In the genomic region with DNA sequence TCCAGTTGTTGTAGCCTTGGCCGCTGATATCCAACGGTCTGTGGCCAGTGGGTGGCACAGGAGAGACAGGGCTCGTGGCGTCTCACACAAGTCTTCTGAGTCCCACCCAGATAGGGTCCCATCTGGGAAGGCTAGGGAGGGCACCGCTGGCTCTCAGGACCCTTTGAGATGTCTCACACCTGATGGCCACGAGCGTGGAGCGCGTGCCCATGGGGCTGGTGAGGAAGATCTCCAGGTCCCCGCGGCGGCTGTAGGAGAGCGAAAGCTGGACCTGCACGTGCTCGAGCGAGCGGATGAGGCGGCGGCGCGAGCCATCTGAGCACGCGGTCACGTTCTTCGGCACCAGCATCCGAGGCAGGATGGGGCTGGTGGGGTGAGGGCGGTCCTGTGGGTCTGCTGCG, we compare ENCODE assay signal across 8 mouse cellular contexts. TPM values are rescaled to one million over a fixed set of nuclear protein-coding genes. Genes with fewer than 3 reads are reported as not detected.
DNase-seq lines count a peak whose midpoint lies in the region; ATAC-seq and TF ChIP-seq lines count a peak whose summit lies in the region.

No protein-coding gene starts in this region.

- H3K36me3 ChIP-seq in spleen, adult 2 months (ENCODE audit: control insufficient read depth, insufficient read depth, low read length), result peaks cover 11% of the 10 kb centered on the region
- peaks cover 16% of the 10 kb centered on the region for H3K36me3 ChIP-seq in limb, embryonic 15.5 days

- H3K4me1 ChIP-seq in spleen, adult 2 months (ENCODE audit: control insufficient read depth, insufficient read depth, insufficient read length), result peaks cover 33% of the 10 kb centered on the region
- H3K4me1 ChIP-seq in limb, embryonic 15.5 days, result peaks cover 41% of the 10 kb centered on the region

- H3K4me2 ChIP-seq in limb, embryonic 15.5 days, result peak overlapping the region; percentile 97

- peak overlapping the region; percentile 76; the same call in 1 of the 2 replicates for H3K4me3 ChIP-seq in spleen, adult 2 months (ENCODE audit: extremely low read depth, insufficient read depth, insufficient read length)
- peak overlapping the region; percentile 55 for H3K4me3 ChIP-seq in limb, embryonic 15.5 days

- ATAC-seq in limb, embryonic 15.5 days (ENCODE audit: insufficient number of reproducible peaks, low FRiP score, low TSS enrichment, low read depth), result no peak

- peak overlapping the region; percentile 46 for H3K9ac ChIP-seq in limb, embryonic 15.5 days

- H3K27ac ChIP-seq in spleen, adult 2 months (ENCODE audit: insufficient read depth, low read length), result no peak overlapping the region
- peak overlapping the region; percentile 14; the same call in 1 of the 2 replicates for H3K27ac ChIP-seq in limb, embryonic 15.5 days

- H3K27me3 ChIP-seq in spleen, adult 2 months (ENCODE audit: control insufficient read depth, insufficient read depth, low read length), result no peaks in the 10 kb centered on the region
- H3K27me3 ChIP-seq in limb, embryonic 15.5 days, result peaks cover 4% of the 10 kb centered on the region

- no peaks in the 10 kb centered on the region for H3K9me3 ChIP-seq in limb, embryonic 15.5 days

- no peak for TF ChIP-seq POLR2A in spleen, adult 2 months (IDR thresholded peaks at IDR 0.05; ENCODE audit: low read depth, low read length)

- 2% methylated on average over 27 of the region's 28 CpGs for WGBS in spleen, adult 2 months
- WGBS in limb, embryonic 15.5 days, result 2% methylated on average over 28 of the region's 28 CpGs

- DNase-seq in spleen, adult 2 months (ENCODE audit: low read depth in 1 of 2, low spot score in 2 of 2), result no peak
- DNase-seq in spleen, adult 12 weeks (ENCODE audit: low spot score), result no peak
- peak; percentile 46 to 57 for DNase-seq in cerebellum, postnatal 25 days
- peak; percentile 36 for DNase-seq in heart, postnatal 4 days
- peak; percentile 47 for DNase-seq in neural tube, embryonic 10.5 days (ENCODE audit: extremely low spot score, low spot score)
- no peak for DNase-seq in layer of hippocampus, adult 9-10 months (ENCODE audit: low spot score)
- no peak for DNase-seq in urinary bladder, postnatal 10 days (ENCODE audit: low spot score)

- no peak for TF ChIP-seq CTCF in spleen, adult 2 months (IDR thresholded peaks at IDR 0.05; ENCODE audit: extremely low read depth, insufficient read depth, insufficient read length, insufficient replicate concordance)

RNA-seq across cellular contexts. Expression of gene 2310011J03Rik, which starts 2.5 kb away (rescaled TPM):
- polyA plus RNA-seq in spleen, adult 2 months (2012; rRNA removed), result 40.6 and 56.7 TPM in 2 replicates
- 10 to 100 TPM; 16.9 TPM for total RNA-seq in heart, postnatal 4 days (2021)
- 54.4 and 56.0 TPM in 2 replicates for polyA plus RNA-seq in limb, embryonic 15.5 days (2015; fragmentation: Nextera tagmentation; extraction: Ambion mirVana)

RNA-seq across cellular contexts. Expression of gene Pcsk4, which starts 6.5 kb away (rescaled TPM):
- polyA plus RNA-seq in spleen, adult 2 months (2012; rRNA removed), result 6.2 and 10.0 TPM in 2 replicates
- 1 to 10 TPM; 1.3 to 2.0 TPM for total RNA-seq in heart, postnatal 4 days (2021)
- 4.3 and 5.0 TPM in 2 replicates for polyA plus RNA-seq in limb, embryonic 15.5 days (2015; fragmentation: Nextera tagmentation; extraction: Ambion mirVana)

RNA-seq across cellular contexts. Expression of gene Reep6, which starts 6.9 kb away (rescaled TPM):
- 2.1 and 2.5 TPM in 2 replicates for polyA plus RNA-seq in spleen, adult 2 months (2012; rRNA removed)
- 1 to 10 TPM; 1.6 to 1.8 TPM for total RNA-seq in heart, postnatal 4 days (2021)
- 13.8 and 16.1 TPM in 2 replicates for polyA plus RNA-seq in limb, embryonic 15.5 days (2015; fragmentation: Nextera tagmentation; extraction: Ambion mirVana)

RNA-seq across cellular contexts. Expression of gene Adamtsl5, which starts 25.4 kb away (rescaled TPM):
- polyA plus RNA-seq in spleen, adult 2 months (2012; rRNA removed), result 8.8 and 14.3 TPM in 2 replicates
- total RNA-seq in heart, postnatal 4 days (2021), result 10 to 100 TPM; 32.8 to 34.2 TPM
- 11.9 and 13.8 TPM in 2 replicates for polyA plus RNA-seq in limb, embryonic 15.5 days (2015; fragmentation: Nextera tagmentation; extraction: Ambion mirVana)

RNA-seq across cellular contexts. Expression of gene Apc2, which starts 27.0 kb away (rescaled TPM):
- polyA plus RNA-seq in spleen, adult 2 months (2012; rRNA removed), result 0.68 and 1.00 TPM in 2 replicates
- 1 to 10 TPM; 6.0 to 6.2 TPM for total RNA-seq in heart, postnatal 4 days (2021)
- polyA plus RNA-seq in limb, embryonic 15.5 days (2015; fragmentation: Nextera tagmentation; extraction: Ambion mirVana), result 1.5 TPM in 2 replicates

Comparison
In these comparisons a context has a peak if more than half of its experiments do, and no peak if none do; other contexts are left out.
1. DNase-seq: peak in cerebellum, postnatal 25 days (2 of 2), heart, postnatal 4 days (single experiment) and neural tube, embryonic 10.5 days (single experiment); none in spleen, adult 2 months (0 of 2), spleen, adult 12 weeks (single experiment), layer of hippocampus, adult 9-10 months (single experiment) and urinary bladder, postnatal 10 days (single experiment).